Mouse (Mus musculus): ENCODE results near the gene Tcf7l2.

The Tcf7l2 gene

GRCm38 (mm10) chr19:55719083-55719482, 22.5 kb upstream of the Tcf7l2 start:
- CTCF ChIA-PET: interaction anchor here in 1 of 4 experiments (0.5 kb wide), 1 partner anchor 246 kb away, joined by 3 read pairs; no protein-coding TSS in a partner anchor
- POLR2A ChIA-PET: interaction anchor here (0.6 to 4.9 kb wide), 41 partner anchors 10 to 1861 kb away, joined by 3 to 38 read pairs (median 4); partner anchors contain the start of gene Tcf7l2 (in 1 of the 4)

- ChIA-PET POLR2A (interaction anchor here (0.6 to 4.9 kb wide), 38 partner anchors 9 to 1862 kb away, joined by 3 to 38 read pairs (median 5); partner anchors contain the start of gene Tcf7l2 (in 1 of the 4)), CTCF (interaction anchor here in 1 of 4 experiments (0.7 to 1.6 kb wide), 2 partner anchors 9 to 67 kb away, joined by 3 to 4 read pairs; no protein-coding TSS in a partner anchor)
These were observed 21.9 kb upstream of the Tcf7l2 start for GRCm38 (mm10) chr19:55719524-55720408.

- ChIA-PET CTCF (interaction anchor here in 2 of 4 experiments (0.7 to 1.6 kb wide), 3 partner anchors 8 to 67 kb away, joined by 3 to 4 read pairs (median 3); no protein-coding TSS in a partner anchor), POLR2A (interaction anchor here in 3 of 4 experiments (0.5 to 3.7 kb wide), 17 partner anchors 8 to 200 kb away, joined by 3 to 31 read pairs (median 4); no protein-coding TSS in a partner anchor)
These were observed 21.1 kb upstream of the Tcf7l2 start for GRCm38 (mm10) chr19:55720409-55721092.

DNA sequence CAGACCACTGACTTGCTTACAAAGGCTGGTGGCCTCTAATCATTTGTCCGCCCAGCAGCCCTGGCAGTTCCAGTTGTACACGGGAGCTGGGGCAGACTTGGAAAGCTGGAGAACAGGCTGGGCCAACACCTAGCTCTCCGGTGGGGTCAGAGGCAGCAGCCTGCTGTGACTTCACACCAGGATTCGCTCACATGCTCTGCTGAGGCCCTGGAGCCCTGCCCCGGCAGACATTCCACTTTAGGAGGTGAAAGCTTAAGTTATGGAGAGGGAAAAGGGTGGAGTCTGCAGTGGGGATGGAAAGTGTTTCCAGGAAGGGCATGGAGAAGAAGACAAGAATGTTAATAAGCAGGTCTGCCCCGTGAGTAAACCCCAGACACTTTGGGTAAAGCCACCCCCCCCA, 19.2 kb upstream of the Tcf7l2 start:
- CTCF ChIA-PET: interaction anchor here in 3 of 4 experiments (0.6 to 1.3 kb wide), 5 partner anchors 25 to 389 kb away, joined by 3 to 7 read pairs (median 3); no protein-coding TSS in a partner anchor
- POLR2A ChIA-PET: interaction anchor here in 3 of 4 experiments (0.6 to 4.0 kb wide), 23 partner anchors 8 to 570 kb away, joined by 3 to 34 read pairs (median 4); no protein-coding TSS in a partner anchor

DNA sequence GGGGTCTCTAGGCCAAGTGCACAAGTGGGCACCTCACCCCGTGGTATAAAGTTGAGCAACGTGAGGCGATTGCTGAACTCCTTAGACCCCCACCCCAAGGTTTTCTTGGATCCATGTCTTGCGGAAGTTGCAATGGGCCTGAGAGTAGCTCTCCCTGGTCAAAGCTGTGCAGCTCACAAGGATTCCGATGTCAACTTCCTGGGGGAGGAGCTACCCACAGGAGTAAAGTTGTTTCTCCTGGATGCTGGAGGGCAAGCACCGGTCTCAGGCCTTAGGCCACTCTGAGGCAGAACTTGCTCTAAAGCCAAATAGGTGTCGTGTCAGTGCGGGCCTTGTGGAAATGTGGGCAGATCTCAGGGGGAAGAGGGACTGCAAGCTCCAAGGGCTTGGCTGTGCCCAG, 12.2 kb upstream of the Tcf7l2 start:
- CTCF ChIA-PET: interaction anchor here in 3 of 4 experiments (1.0 to 1.3 kb wide), 3 partner anchors 8 to 145 kb away, joined by 3 to 4 read pairs (median 3); no protein-coding TSS in a partner anchor
- POLR2A ChIA-PET: interaction anchor here (0.6 to 4.2 kb wide), 35 partner anchors 9 to 405 kb away, joined by 3 to 38 read pairs (median 4); partner anchors contain the start of gene Tcf7l2 (in 3 of the 4)

DNA sequence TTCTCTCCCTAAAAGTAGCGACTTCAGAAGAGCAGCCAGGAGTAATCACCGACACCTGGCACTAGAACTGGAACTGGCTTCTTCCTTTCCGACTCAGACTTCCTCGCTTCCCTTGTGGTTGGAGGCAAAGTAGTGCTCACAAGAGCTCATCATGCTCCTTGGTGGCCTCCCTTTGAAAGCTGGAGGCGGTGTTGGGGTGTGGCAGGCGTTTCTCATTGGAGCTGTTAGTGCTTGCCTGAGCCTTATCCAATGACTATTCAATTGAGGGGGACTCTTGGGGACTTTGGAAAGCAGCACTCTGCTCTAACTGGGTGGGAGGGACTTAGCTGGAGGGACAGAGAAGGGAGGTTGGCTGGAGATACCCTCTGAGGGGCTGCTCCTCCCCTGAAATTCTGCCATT, 9.1 kb upstream of the Tcf7l2 start:
- CTCF ChIA-PET: no interaction called here
- POLR2A ChIA-PET: interaction anchor here in 3 of 4 experiments (0.7 to 6.3 kb wide), 18 partner anchors 8 to 187 kb away, joined by 3 to 31 read pairs (median 4); partner anchors contain the start of gene Tcf7l2 (in 2 of the 3)

GRCm38 (mm10) chr19:55732994-55733393, 8.6 kb upstream of the Tcf7l2 start:
- POLR2A ChIA-PET: interaction anchor here in 3 of 4 experiments (0.7 to 6.3 kb wide), 17 partner anchors 9 to 187 kb away, joined by 3 to 31 read pairs (median 4); partner anchors contain the start of gene Tcf7l2 (in 2 of the 3)
- CTCF ChIA-PET: no interaction called here

DNA sequence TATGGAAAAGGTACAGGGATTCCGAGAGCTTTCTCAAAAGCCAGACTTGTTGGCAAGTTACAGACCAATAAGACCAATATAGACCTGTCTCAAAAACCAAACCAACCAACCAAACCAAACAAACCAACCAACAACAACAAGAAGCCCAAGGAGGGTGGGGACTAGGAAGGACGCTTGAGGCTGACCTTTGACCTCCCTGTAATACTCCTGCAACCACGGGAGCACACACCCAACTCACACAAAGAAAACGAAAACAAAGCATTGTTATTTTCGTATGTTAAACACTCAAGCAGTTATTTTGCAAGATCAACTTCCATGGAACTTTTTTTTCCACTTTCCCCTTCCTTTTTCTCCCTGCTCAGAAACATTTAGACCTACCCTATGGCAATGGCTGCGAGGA, 5.6 kb upstream of the Tcf7l2 start:
- POLR2A ChIA-PET: interaction anchor here in 2 of 4 experiments (0.7 to 6.3 kb wide), 10 partner anchors 9 to 190 kb away, joined by 3 to 31 read pairs (median 3); no protein-coding TSS in a partner anchor
- CTCF ChIA-PET: no interaction called here

- CTCF ChIA-PET: interaction anchor here in 1 of 4 experiments (0.5 kb wide), 1 partner anchor 469 kb away, joined by 3 read pairs; no protein-coding TSS in a partner anchor
- POLR2A ChIA-PET: interaction anchor here in 3 of 4 experiments (0.6 to 1.4 kb wide), 6 partner anchors 10 to 185 kb away, joined by 3 to 5 read pairs (median 4); no protein-coding TSS in a partner anchor
These were observed 1.9 kb upstream of the Tcf7l2 start for GRCm38 (mm10) chr19:55739713-55740112.

DNA sequence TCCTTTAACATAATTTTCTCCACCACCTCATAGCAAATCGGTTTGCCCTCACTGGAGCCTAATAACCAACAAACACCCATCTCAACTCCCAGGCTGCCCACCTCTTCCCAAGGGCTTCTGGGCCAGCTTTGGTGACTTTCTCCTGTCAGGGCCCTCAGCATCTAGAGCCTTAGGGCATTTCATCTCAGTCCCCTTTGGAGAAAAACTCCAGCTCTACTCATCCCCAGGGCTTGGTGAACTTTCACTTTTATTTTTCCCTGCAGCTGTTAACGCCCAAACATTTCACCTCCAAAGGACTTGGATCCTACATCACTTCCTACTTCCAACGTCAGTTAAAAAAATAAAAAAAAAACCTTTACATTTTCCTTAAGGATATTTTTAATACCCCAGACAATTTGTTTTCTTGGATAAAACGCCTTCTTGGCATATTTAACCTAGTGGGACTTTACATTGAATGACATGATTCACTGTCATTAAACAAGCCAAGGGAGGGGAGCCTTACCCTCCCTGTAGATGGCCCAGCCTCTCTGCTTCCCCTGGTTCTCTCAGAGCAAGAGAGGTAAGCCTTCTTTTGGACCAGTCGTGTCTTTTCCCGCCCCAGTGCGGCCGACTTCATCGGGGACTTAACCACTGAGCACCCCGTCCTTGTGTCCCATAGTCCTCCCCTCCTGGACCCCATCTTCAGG, 724 bp upstream of the Tcf7l2 start:
- POLR2A ChIA-PET: interaction anchor here in 3 of 4 experiments (0.6 to 3.2 kb wide), 26 partner anchors 8 to 1400 kb away, joined by 3 to 18 read pairs (median 5); no protein-coding TSS in a partner anchor
- CTCF ChIA-PET: interaction anchor here in 1 of 4 experiments (0.7 kb wide), 1 partner anchor 1180 kb away, joined by 3 read pairs; no protein-coding TSS in a partner anchor

DNA sequence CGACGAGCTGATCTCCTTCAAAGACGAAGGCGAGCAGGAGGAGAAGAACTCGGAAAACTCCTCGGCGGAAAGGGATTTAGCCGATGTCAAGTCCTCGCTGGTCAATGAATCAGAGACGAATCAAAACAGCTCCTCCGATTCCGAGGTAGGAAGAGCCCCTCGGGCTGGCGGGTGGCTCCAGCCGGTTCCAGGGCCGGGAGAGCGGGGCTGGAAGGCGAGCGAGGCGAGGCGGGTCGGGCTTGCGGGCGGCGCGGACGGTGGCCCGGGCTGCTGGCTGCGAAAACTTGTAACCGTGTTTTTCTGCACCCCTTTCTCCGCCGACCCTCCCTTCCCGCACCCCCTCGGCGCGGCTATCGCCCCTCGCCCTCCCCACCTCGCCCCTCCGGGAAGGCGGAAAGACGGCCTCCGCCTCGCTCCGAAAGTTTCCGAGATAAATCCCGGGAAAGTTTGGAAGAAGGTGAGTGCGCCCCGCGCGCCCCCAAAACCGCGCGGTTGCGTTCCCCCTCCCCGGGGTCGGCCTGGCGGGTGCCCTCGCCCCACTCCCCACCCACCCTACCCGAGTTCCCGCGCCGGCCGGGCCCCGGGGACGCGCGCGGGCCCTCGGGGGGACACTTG, 873 bp downstream of the Tcf7l2 start:
- ChIA-PET CTCF (no interaction called here), POLR2A (interaction anchor here (0.7 to 3.2 kb wide), 35 partner anchors 9 to 205 kb away, joined by 3 to 18 read pairs (median 5); no protein-coding TSS in a partner anchor)

- CTCF ChIA-PET: interaction anchor here in 1 of 4 experiments (0.6 kb wide), 1 partner anchor 552 kb away, joined by 3 read pairs; no protein-coding TSS in a partner anchor
- POLR2A ChIA-PET: interaction anchor here (0.6 to 3.2 kb wide), 46 partner anchors 9 to 640 kb away, joined by 3 to 18 read pairs (median 4); no protein-coding TSS in a partner anchor
These were observed 1.5 kb downstream of the Tcf7l2 start for GRCm38 (mm10) chr19:55743001-55743556.

- ChIA-PET POLR2A (interaction anchor here (0.6 to 3.2 kb wide), 48 partner anchors 8 to 641 kb away, joined by 3 to 18 read pairs (median 5); no protein-coding TSS in a partner anchor), CTCF (interaction anchor here in 1 of 4 experiments (0.6 kb wide), 1 partner anchor 552 kb away, joined by 3 read pairs; no protein-coding TSS in a partner anchor)
These were observed 2.2 kb downstream of the Tcf7l2 start for GRCm38 (mm10) chr19:55743557-55744441.

GRCm38 (mm10) chr19:55744576-55745191, 3.1 kb downstream of the Tcf7l2 start:
- CTCF ChIA-PET: interaction anchor here in 1 of 4 experiments (0.6 kb wide), 1 partner anchor 1098 kb away, joined by 3 read pairs; no protein-coding TSS in a partner anchor
- POLR2A ChIA-PET: interaction anchor here (0.6 to 2.9 kb wide), 22 partner anchors 9 to 323 kb away, joined by 3 to 8 read pairs (median 5); no protein-coding TSS in a partner anchor

GRCm38 (mm10) chr19:55745192-55745578, 3.6 kb downstream of the Tcf7l2 start:
- ChIA-PET CTCF (interaction anchor here in 1 of 4 experiments (0.6 kb wide), 1 partner anchor 1098 kb away, joined by 3 read pairs; no protein-coding TSS in a partner anchor), POLR2A (interaction anchor here in 3 of 4 experiments (0.6 to 2.9 kb wide), 13 partner anchors 10 to 109 kb away, joined by 3 to 8 read pairs (median 5); no protein-coding TSS in a partner anchor)
